Mouse (Mus musculus) mesoderm, embryonic 11.5 days (tissue): ENCODE data around the gene Mroh3.

ENCODE experiments used
- DNase-seq: peaks from one replicate; pipeline ENCODE4 v3.0.0-alpha.2; 2012; ENCODE audit warnings: low read depth, low spot score

The Mroh3 gene

GRCm38 (mm10) chr1:136212803-136213202 is at the start of gene Mroh3:
Gene Mroh3, minus strand, starts transcription at chr1:136212828.
- DNase-seq = peak; percentile 50

GRCm38 (mm10) chr1:136260635-136261238 is 48.1 kb upstream of the Mroh3 start, which contains the start of gene Gpr25:
Gene Gpr25, minus strand, starts transcription at chr1:136260873.
- DNase-seq = no peak

- peak; percentile 71 for DNase-seq
These were observed 47.4 kb upstream of the Mroh3 start for GRCm38 (mm10) chr1:136259893-136260634.

GRCm38 (mm10) chr1:136259543-136259892 is 46.9 kb upstream of the Mroh3 start:
- no peak for DNase-seq

- DNase-seq = no peak
These were observed 45.9 kb upstream of the Mroh3 start for GRCm38 (mm10) chr1:136258495-136258894.

GRCm38 (mm10) chr1:136255657-136256056 is 43.0 kb upstream of the Mroh3 start:
- DNase-seq = no peak

GRCm38 (mm10) chr1:136255174-136255573 is 42.5 kb upstream of the Mroh3 start:
- no peak for DNase-seq

GRCm38 (mm10) chr1:136254503-136255065 is 42.0 kb upstream of the Mroh3 start:
- no peak for DNase-seq

GRCm38 (mm10) chr1:136253472-136253871 is 40.8 kb upstream of the Mroh3 start:
- DNase-seq = no peak

- no peak for DNase-seq
These were observed 37.0 kb upstream of the Mroh3 start for GRCm38 (mm10) chr1:136249662-136250061.

- no peak for DNase-seq
These were observed 34.8 kb upstream of the Mroh3 start for GRCm38 (mm10) chr1:136247393-136247792.

GRCm38 (mm10) chr1:136244469-136244868 is 31.8 kb upstream of the Mroh3 start:
- DNase-seq = no peak

GRCm38 (mm10) chr1:136241801-136242200 is 29.2 kb upstream of the Mroh3 start:
- DNase-seq = no peak

- DNase-seq = no peak
These were observed 25.9 kb upstream of the Mroh3 start for GRCm38 (mm10) chr1:136238495-136238894.

- no peak for DNase-seq
These were observed 22.0 kb upstream of the Mroh3 start for GRCm38 (mm10) chr1:136234595-136235092.

- DNase-seq = peak; percentile 91
These were observed 21.4 kb upstream of the Mroh3 start, which contains the start of gene Inava for GRCm38 (mm10) chr1:136233892-136234594. Gene Inava, minus strand, starts transcription at chr1:136234264.

- peak; percentile 29 for DNase-seq
These were observed 20.6 kb upstream of the Mroh3 start for GRCm38 (mm10) chr1:136232986-136233790.

- peak; percentile 39 for DNase-seq
These were observed 19.8 kb upstream of the Mroh3 start for GRCm38 (mm10) chr1:136232285-136232926.

- DNase-seq = no peak
These were observed 19.0 kb upstream of the Mroh3 start for GRCm38 (mm10) chr1:136231596-136231995.

- no peak for DNase-seq
These were observed 17.6 kb upstream of the Mroh3 start for GRCm38 (mm10) chr1:136230201-136230600.

GRCm38 (mm10) chr1:136229040-136229373 is 16.4 kb upstream of the Mroh3 start:
- DNase-seq = peak; percentile 34
